ENCODE assay signal across 8 mouse cellular contexts in genomic region chr16:20717978-20718670, GRCm38 (mm10). TPM values are rescaled to one million over a fixed set of nuclear protein-coding genes. Genes with fewer than 3 reads are reported as not detected.
DNase-seq lines count a peak whose midpoint lies in the region; ATAC-seq and TF ChIP-seq lines count a peak whose summit lies in the region.

No protein-coding gene starts in this region.

- no peak for TF ChIP-seq POLR2A in bone marrow, adult 2 months (IDR thresholded peaks at IDR 0.05; ENCODE audit: borderline replicate concordance, control insufficient read depth, low read depth, low read length)

- WGBS in kidney, postnatal 0 days = 2% methylated on average over 18 of the region's 18 CpGs
- under 1% methylated on average over 18 of the region's 18 CpGs for WGBS in bone marrow, adult 2 months
- WGBS in hindbrain, embryonic 15.5 days = 3% methylated on average over 18 of the region's 18 CpGs
- WGBS in midbrain, postnatal 0 days = 4% methylated on average over 18 of the region's 18 CpGs

- H3K27me3 ChIP-seq in kidney, postnatal 0 days (ENCODE audit: insufficient read depth, low read length) = no peaks in the 10 kb centered on the region
- no peaks in the 10 kb centered on the region for H3K27me3 ChIP-seq in hindbrain, embryonic 15.5 days
- no peaks in the 10 kb centered on the region for H3K27me3 ChIP-seq in midbrain, postnatal 0 days (ENCODE audit: insufficient read depth, low read length)

- peak overlapping the region; percentile 71 for H3K9ac ChIP-seq in kidney, postnatal 0 days (ENCODE audit: low read depth, low read length)
- peak overlapping the region; percentile 62 for H3K9ac ChIP-seq in hindbrain, embryonic 15.5 days
- H3K9ac ChIP-seq in midbrain, postnatal 0 days (replicated peaks; ENCODE audit: low read length, poor library complexity, severe bottlenecking) = peak overlapping the region; percentile 59

- peak overlapping the region; percentile 92 for H3K4me2 ChIP-seq in kidney, postnatal 0 days (ENCODE audit: low read length)
- H3K4me2 ChIP-seq in hindbrain, embryonic 15.5 days = peak overlapping the region; percentile 94
- peak overlapping the region; percentile 94 for H3K4me2 ChIP-seq in midbrain, postnatal 0 days (ENCODE audit: low read depth, low read length, poor library complexity, severe bottlenecking)

- H3K9me3 ChIP-seq in kidney, postnatal 0 days (replicated peaks; ENCODE audit: low read length) = no peaks in the 10 kb centered on the region
- no peaks in the 10 kb centered on the region for H3K9me3 ChIP-seq in hindbrain, embryonic 15.5 days
- no peaks in the 10 kb centered on the region for H3K9me3 ChIP-seq in midbrain, postnatal 0 days (ENCODE audit: low read length)

- H3K36me3 ChIP-seq in kidney, postnatal 0 days (ENCODE audit: insufficient read depth, low read length) = peaks cover 16% of the 10 kb centered on the region
- peaks cover 23% of the 10 kb centered on the region for H3K36me3 ChIP-seq in hindbrain, embryonic 15.5 days
- H3K36me3 ChIP-seq in midbrain, postnatal 0 days (ENCODE audit: insufficient read depth, low read length) = peaks cover 13% of the 10 kb centered on the region

- DNase-seq in kidney, postnatal 0 days (ENCODE audit: low spot score) = no peak
- DNase-seq in kidney, adult 11 months = no peak
- DNase-seq in midbrain, postnatal 0 days (ENCODE audit: low spot score) = no peak
- no peak for DNase-seq in right cerebral cortex, postnatal 10 days (ENCODE audit: low spot score in 2 of 2)
- no peak for DNase-seq in cerebellum, adult 9-10 months

- H3K4me3 ChIP-seq in kidney, postnatal 0 days (replicated peaks; ENCODE audit: low read depth, low read length) = peak overlapping the region; percentile 55
- peak overlapping the region; percentile 94 for H3K4me3 ChIP-seq in bone marrow, adult 2 months (replicated peaks; ENCODE audit: control insufficient read depth, low read depth, low read length)
- H3K4me3 ChIP-seq in hindbrain, embryonic 15.5 days = peak overlapping the region; percentile 72
- H3K4me3 ChIP-seq in midbrain, postnatal 0 days (ENCODE audit: low read depth, low read length) = peak overlapping the region; percentile 56

- peak overlapping the region; percentile 97 for H3K27ac ChIP-seq in kidney, postnatal 0 days
- 0 out of 2 replicates have a peak overlapping the region, but pooled peaks have one; percentile 78 for H3K27ac ChIP-seq in bone marrow, adult 2 months (ENCODE audit: control insufficient read depth, insufficient read depth, low read depth, low read length, poor library complexity)
- H3K27ac ChIP-seq in hindbrain, embryonic 15.5 days (replicated peaks) = peak overlapping the region; percentile 85
- H3K27ac ChIP-seq in midbrain, postnatal 0 days (ENCODE audit: low read depth, low read length) = 0 out of 2 replicates have a peak overlapping the region, but pooled peaks have one; percentile 51

- ATAC-seq in kidney, postnatal 0 days (replicated peaks; ENCODE audit: low FRiP score, low read depth) = peak; percentile 10
- ATAC-seq in hindbrain, embryonic 15.5 days (ENCODE audit: low FRiP score, low read depth) = no peak
- no peak; the same call in 1 of the 2 replicates for ATAC-seq in midbrain, postnatal 0 days (ENCODE audit: low FRiP score)
- ATAC-seq in inflammation-experienced regulatory T-cells, adult 6 months = no peak

- peaks cover 15% of the 10 kb centered on the region for H3K4me1 ChIP-seq in kidney, postnatal 0 days (replicated peaks; ENCODE audit: insufficient read depth, low read length)
- H3K4me1 ChIP-seq in bone marrow, adult 2 months (ENCODE audit: control insufficient read depth, insufficient read depth, low read length) = no peaks in the 10 kb centered on the region
- H3K4me1 ChIP-seq in hindbrain, embryonic 15.5 days (replicated peaks) = peaks cover 37% of the 10 kb centered on the region
- H3K4me1 ChIP-seq in midbrain, postnatal 0 days (ENCODE audit: insufficient read depth, low read length) = peaks cover 12% of the 10 kb centered on the region

- no peak for TF ChIP-seq CTCF in kidney, postnatal 0 days (IDR thresholded peaks at IDR 0.05; ENCODE audit: low read depth)
- no peak for TF ChIP-seq CTCF in bone marrow, adult 2 months (IDR thresholded peaks at IDR 0.05; ENCODE audit: control insufficient read depth, insufficient read depth, low read length)
- TF ChIP-seq CTCF in midbrain, postnatal 0 days (IDR thresholded peaks at IDR 0.05) = no peak

RNA-seq across cellular contexts. Expression of gene Clcn2, which starts 0.6 kb away (rescaled TPM):
- 10.2 and 10.7 TPM in 2 replicates for polyA plus RNA-seq in kidney, postnatal 0 days (2015; fragmentation: Nextera tagmentation; extraction: Ambion mirVana)
- polyA plus RNA-seq in bone marrow, adult 2 months (2011; ENCODE audit: insufficient read depth, insufficient read length, low replicate concordance, missing spikeins) = 12.8 and 23.1 TPM in 2 replicates
- 33.7 and 36.0 TPM in 2 replicates for polyA plus RNA-seq in hindbrain, embryonic 15.5 days (2015; fragmentation: Nextera tagmentation; extraction: Ambion mirVana)
- 61.9 and 69.4 TPM in 2 replicates for total RNA-seq in midbrain, postnatal 0 days (2014; rRNA removed)
- polyA plus RNA-seq in midbrain, postnatal 0 days (2015; fragmentation: Nextera tagmentation; extraction: Ambion mirVana) = 21.1 and 21.9 TPM in 2 replicates
- 1 to 10 TPM in 1 of 3 experiments, under 1 TPM in 2; 0.48 to 1.2 (median 0.79) TPM for polyA plus RNA-seq in inflammation-experienced regulatory T-cells, adult 6 months (2017; shearing (Covaris generic))

RNA-seq across cellular contexts. Expression of gene Polr2h, which starts 0.7 kb away (rescaled TPM):
- 98.6 and 105 TPM in 2 replicates for polyA plus RNA-seq in kidney, postnatal 0 days (2015; fragmentation: Nextera tagmentation; extraction: Ambion mirVana)
- polyA plus RNA-seq in bone marrow, adult 2 months (2011; ENCODE audit: insufficient read depth, insufficient read length, low replicate concordance, missing spikeins) = 31.6 and 50.1 TPM in 2 replicates
- 89.0 and 89.8 TPM in 2 replicates for polyA plus RNA-seq in hindbrain, embryonic 15.5 days (2015; fragmentation: Nextera tagmentation; extraction: Ambion mirVana)
- total RNA-seq in midbrain, postnatal 0 days (2014; rRNA removed) = 40.0 and 40.3 TPM in 2 replicates
- 72.3 and 84.6 TPM in 2 replicates for polyA plus RNA-seq in midbrain, postnatal 0 days (2015; fragmentation: Nextera tagmentation; extraction: Ambion mirVana)
- polyA plus RNA-seq in inflammation-experienced regulatory T-cells, adult 6 months (2017; shearing (Covaris generic)) = 10 to 100 TPM; 63.1 to 71.1 (median 64.1) TPM

RNA-seq across cellular contexts. Expression of gene Chrd, which starts 14.8 kb away (rescaled TPM):
- 2.7 and 2.9 TPM in 2 replicates for polyA plus RNA-seq in kidney, postnatal 0 days (2015; fragmentation: Nextera tagmentation; extraction: Ambion mirVana)
- polyA plus RNA-seq in bone marrow, adult 2 months (2011; ENCODE audit: insufficient read depth, insufficient read length, low replicate concordance, missing spikeins) = 0.36 TPM in 1 of 2 replicates, not detected in the other
- polyA plus RNA-seq in hindbrain, embryonic 15.5 days (2015; fragmentation: Nextera tagmentation; extraction: Ambion mirVana) = 6.3 and 6.5 TPM in 2 replicates
- total RNA-seq in midbrain, postnatal 0 days (2014; rRNA removed) = 17.1 and 18.1 TPM in 2 replicates
- polyA plus RNA-seq in midbrain, postnatal 0 days (2015; fragmentation: Nextera tagmentation; extraction: Ambion mirVana) = 4.1 TPM in 2 replicates
- polyA plus RNA-seq in inflammation-experienced regulatory T-cells, adult 6 months (2017; shearing (Covaris generic)) = not detected

RNA-seq across cellular contexts. Expression of gene Thpo, which starts 16.2 kb away (rescaled TPM):
- 0.62 and 0.83 TPM in 2 replicates for polyA plus RNA-seq in kidney, postnatal 0 days (2015; fragmentation: Nextera tagmentation; extraction: Ambion mirVana)
- polyA plus RNA-seq in bone marrow, adult 2 months (2011; ENCODE audit: insufficient read depth, insufficient read length, low replicate concordance, missing spikeins) = not detected in 2 replicates
- 0.85 and 1.4 TPM in 2 replicates for polyA plus RNA-seq in hindbrain, embryonic 15.5 days (2015; fragmentation: Nextera tagmentation; extraction: Ambion mirVana)
- total RNA-seq in midbrain, postnatal 0 days (2014; rRNA removed) = 0.71 and 1.8 TPM in 2 replicates
- 0.76 and 0.81 TPM in 2 replicates for polyA plus RNA-seq in midbrain, postnatal 0 days (2015; fragmentation: Nextera tagmentation; extraction: Ambion mirVana)
- not detected for polyA plus RNA-seq in inflammation-experienced regulatory T-cells, adult 6 months (2017; shearing (Covaris generic))

RNA-seq across cellular contexts. Expression of gene Fam131a, which starts 25.1 kb away (rescaled TPM):
- 6.4 and 6.9 TPM in 2 replicates for polyA plus RNA-seq in kidney, postnatal 0 days (2015; fragmentation: Nextera tagmentation; extraction: Ambion mirVana)
- polyA plus RNA-seq in bone marrow, adult 2 months (2011; ENCODE audit: insufficient read depth, insufficient read length, low replicate concordance, missing spikeins) = 3.7 and 7.0 TPM in 2 replicates
- 45.5 and 47.5 TPM in 2 replicates for polyA plus RNA-seq in hindbrain, embryonic 15.5 days (2015; fragmentation: Nextera tagmentation; extraction: Ambion mirVana)
- 152 and 173 TPM in 2 replicates for total RNA-seq in midbrain, postnatal 0 days (2014; rRNA removed)
- 70.9 and 75.9 TPM in 2 replicates for polyA plus RNA-seq in midbrain, postnatal 0 days (2015; fragmentation: Nextera tagmentation; extraction: Ambion mirVana)
- polyA plus RNA-seq in inflammation-experienced regulatory T-cells, adult 6 months (2017; shearing (Covaris generic)) = under 1 TPM; 0.30 to 0.78 (median 0.59) TPM
